Mouse (Mus musculus): ENCODE results near the gene Tspan4.

DNA sequence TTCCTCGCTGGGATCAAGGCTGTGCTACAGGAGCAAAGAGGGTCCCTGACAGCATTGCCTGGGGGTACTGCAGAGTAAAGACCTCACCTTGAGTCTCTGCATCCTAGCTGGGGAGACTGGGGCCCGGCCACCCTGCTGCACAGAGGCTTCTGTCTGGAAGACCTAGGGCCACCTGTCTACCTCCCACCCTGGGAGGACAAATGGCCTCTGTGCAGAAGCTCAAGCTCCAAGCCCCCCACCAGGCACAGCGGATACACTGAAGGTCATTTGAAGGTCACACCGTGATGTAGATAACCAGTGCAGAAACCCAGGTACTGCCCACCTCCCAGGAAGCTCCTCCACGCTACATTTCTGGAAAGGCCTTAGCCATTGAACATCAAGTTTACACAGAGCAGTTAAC, 46.3 kb upstream of the Tspan4 start:
- no peak for TF ChIP-seq POU5F1 (IDR thresholded peaks at IDR 0.05; ENCODE audit: borderline replicate concordance, low read length)
- TF ChIP-seq CTCF (conservative IDR thresholded peaks at IDR 0.05; ENCODE audit: low read length) = no peak

Data from E14TG2a.4 (cell line).